Mouse (Mus musculus) neutrophil, adult 65 days (primary cell): ENCODE results near the gene Ahcyl1. TPM values are rescaled to one million over a fixed set of nuclear protein-coding genes. Genes with fewer than 3 reads are reported as not detected.

ENCODE experiments used
- total RNA-seq: library from RNA; stranded (reverse); gene quantifications from 2 replicates; pipeline ENCODE4 v1.2.4, GENCODE M21; 2023

Gene Ahcyl1
- total RNA-seq: 32.0 and 38.2 TPM in 2 replicates

DNA sequence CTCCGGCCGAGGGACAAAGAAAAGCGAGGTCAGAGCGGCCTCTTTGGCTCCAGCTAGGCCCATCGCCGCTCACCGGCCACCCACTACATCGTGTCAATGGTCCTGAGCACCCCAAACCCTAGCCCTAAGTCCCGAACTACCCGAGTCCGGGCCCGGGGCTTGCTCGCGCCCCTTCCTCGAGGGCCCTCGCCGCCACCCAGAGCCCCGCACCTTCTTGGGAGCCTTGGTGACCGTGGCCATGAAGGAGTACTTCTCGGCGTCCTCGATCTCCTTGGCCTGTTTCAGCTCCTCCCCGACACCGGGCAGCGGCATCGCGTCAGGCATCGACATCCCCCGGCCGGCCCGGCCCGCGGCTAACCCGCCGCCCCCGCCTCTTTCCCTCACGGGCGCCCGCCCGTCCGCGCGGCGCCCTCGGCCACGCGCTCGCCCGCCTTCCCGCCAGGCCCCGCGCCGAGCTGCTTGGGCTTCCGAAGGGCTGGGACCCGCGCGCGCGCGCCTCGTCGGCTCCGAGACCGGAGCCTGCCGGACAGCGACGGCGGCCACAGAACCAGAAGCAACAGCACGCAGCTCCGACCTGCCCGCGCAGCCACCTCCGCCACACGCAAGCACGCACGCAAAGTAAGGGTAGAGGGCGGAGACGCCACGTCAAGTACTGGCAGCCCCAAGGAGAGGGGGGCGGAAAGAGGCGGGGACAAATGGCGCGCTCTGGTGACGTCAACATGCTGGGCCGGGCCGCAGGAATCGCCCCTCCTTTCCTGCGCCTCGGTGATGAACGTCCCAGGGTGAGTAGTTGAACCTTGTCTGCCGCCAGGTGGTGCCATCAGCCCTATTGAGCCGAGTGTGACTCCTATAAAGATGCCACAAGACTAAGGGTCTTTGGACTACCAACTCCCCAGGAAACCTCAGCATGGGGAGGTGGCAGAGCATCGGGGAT, at the start of gene Ahcyl1:
Gene Ahcyl1 (minus strand): TSS at position 613 of the 934 bp plus-strand sequence.

DNA sequence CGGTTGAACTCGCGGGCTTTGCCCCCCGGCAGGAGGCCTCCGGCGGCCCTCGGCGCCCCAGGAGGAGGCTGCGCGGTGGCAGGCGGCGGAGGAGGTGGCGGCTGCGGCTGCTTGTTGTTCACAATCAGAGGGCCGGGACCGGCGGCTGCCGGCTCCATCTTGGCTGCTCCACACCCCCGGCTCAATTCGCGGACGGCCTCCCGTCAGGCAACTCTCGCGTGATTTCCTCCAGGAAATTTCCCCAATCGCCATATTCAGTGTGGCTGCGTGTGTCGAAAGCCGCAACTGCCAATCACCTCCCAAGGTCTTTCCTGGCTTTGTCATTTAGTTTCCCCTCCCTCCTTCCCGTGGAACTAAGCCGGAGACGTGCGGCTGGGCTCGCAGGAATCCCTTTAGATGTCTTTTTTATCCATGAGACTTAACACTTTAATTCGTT, 64.8 kb downstream of the Ahcyl1 start, which contains the start of gene Strip1:
Gene Strip1 (minus strand): TSS at position 172 of the 436 bp plus-strand sequence.

DNA sequence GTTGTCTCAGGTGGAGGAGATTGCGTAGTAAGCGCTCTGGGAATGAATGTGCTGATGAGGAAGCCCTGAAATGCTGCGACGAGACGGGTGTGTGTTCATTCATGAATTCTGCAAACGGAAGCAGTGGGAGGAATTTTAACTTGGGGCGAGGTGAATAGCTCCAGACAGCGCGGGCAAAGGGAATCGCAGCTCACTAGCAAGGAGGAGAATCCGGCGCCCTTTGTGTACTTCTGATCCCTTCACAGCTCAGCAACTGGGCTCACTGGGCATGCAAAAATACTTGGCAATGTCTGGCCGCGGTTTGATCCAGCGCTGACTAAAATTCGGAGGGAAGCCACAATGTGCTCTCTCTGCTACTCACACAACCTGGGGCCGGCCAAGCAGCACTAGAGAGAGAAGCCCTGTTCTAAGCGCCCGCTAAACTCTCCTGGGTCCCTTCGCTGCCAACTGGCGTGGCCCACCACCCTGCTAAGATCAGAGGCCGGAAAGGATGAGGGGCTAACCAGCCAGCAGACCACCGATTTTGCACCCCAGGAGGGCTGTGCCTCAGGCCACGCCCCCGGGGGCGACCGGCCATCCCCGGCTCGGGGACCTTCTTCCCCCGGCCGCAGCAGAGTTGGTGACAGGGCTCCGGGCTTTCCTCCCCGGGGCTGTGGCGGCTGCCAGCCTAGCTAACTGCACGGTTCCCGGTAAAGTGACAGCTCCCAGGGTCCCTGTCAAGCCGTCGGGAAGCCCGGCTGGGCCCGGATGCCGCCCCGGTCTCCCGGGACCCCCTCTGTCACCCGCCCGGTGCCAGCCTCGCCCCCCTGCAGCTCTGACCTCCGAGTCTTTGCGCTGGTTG, 65.5 kb downstream of the Ahcyl1 start, which contains the start of gene Gm10961:
Gene Gm10961 (plus strand): TSS at position 641 of the 841 bp plus-strand sequence.

Other genes with a start within 250 kb of the Ahcyl1 start
- not detected in 2 replicates for gene Kcnc4, start 237.0 kb downstream of the Ahcyl1 start, total RNA-seq
- gene Slc6a17, start 178.5 kb downstream of the Ahcyl1 start, total RNA-seq: not detected in 2 replicates
- gene Ubl4b, start 141.5 kb downstream of the Ahcyl1 start, total RNA-seq: not detected in 2 replicates
- not detected in 2 replicates for gene Alx3, start 101.5 kb downstream of the Ahcyl1 start, total RNA-seq
- gene Gm10961, start 65.2 kb downstream of the Ahcyl1 start, total RNA-seq: not detected in 2 replicates
- gene Strip1, start 64.9 kb downstream of the Ahcyl1 start, total RNA-seq: 49.5 and 70.2 TPM in 2 replicates
- 59.2 and 73.5 TPM in 2 replicates for gene Csf1, start 63.9 kb upstream of the Ahcyl1 start, total RNA-seq
- gene Eps8l3, start 180.7 kb upstream of the Ahcyl1 start, total RNA-seq: not detected in 2 replicates
- 0.45 TPM in 1 of 2 replicates, not detected in the other for gene Gstm5, start 199.3 kb upstream of the Ahcyl1 start, total RNA-seq
- gene Gstm7, start 235.3 kb upstream of the Ahcyl1 start, total RNA-seq: 0.44 and 0.75 TPM in 2 replicates
- gene Gstm6, start 247.2 kb upstream of the Ahcyl1 start, total RNA-seq: not detected in 2 replicates